Mouse (Mus musculus): ENCODE measurements at regions not wholly inside any gene's neighbourhood (a gene's known extent, or its start where the extent isn't known, plus 50 kb on each side); places are given as distances from the start of the nearest gene placed in this dataset.

- Histone ChIP-seq H3K36me3 (replicated peaks; ENCODE audit: control insufficient read depth, insufficient read depth, low read length) (no peaks in the 10 kb centered on the region), H3K4me2 (ENCODE audit: low read depth, low read length) (no peak overlapping the region), H3K9me3 (replicated peaks; ENCODE audit: control insufficient read depth, low read length) (no peaks in the 10 kb centered on the region), H3K27ac (ENCODE audit: low read depth) (no peak overlapping the region), H3K27me3 (ENCODE audit: control insufficient read depth, insufficient read depth, low read length) (no peaks in the 10 kb centered on the region), H3K9ac (replicated peaks; ENCODE audit: low read depth, low read length) (no peak overlapping the region), H3K4me3 (ENCODE audit: low read depth, low read length) (no peak overlapping the region), H3K4me1 (ENCODE audit: control insufficient read depth, insufficient read depth) (no peaks in the 10 kb centered on the region)
- WGBS: 90% methylated on average over 2 of the region's 2 CpGs
- ATAC-seq (ENCODE audit: insufficient read depth, low read depth) (no peak), DNase-seq (ENCODE audit: low spot score) (no peak)
- TF ChIP-seq EP300 (IDR thresholded peaks at IDR 0.05; ENCODE audit: low read depth): no peak
These were observed 319.1 kb upstream of the Adgrl3 start for GRCm38 (mm10) chr5:80700848-80701247.

GRCm38 (mm10) chr5:80704732-80705131 lies 315.2 kb upstream of the Adgrl3 start:
- Histone ChIP-seq H3K9ac (replicated peaks; ENCODE audit: low read depth, low read length) (no peak overlapping the region), H3K4me3 (ENCODE audit: low read depth, low read length) (no peak overlapping the region), H3K36me3 (replicated peaks; ENCODE audit: control insufficient read depth, insufficient read depth, low read length) (no peaks in the 10 kb centered on the region), H3K9me3 (replicated peaks; ENCODE audit: control insufficient read depth, low read length) (no peaks in the 10 kb centered on the region), H3K4me1 (ENCODE audit: control insufficient read depth, insufficient read depth) (no peaks in the 10 kb centered on the region), H3K27me3 (ENCODE audit: control insufficient read depth, insufficient read depth, low read length) (no peaks in the 10 kb centered on the region), H3K4me2 (ENCODE audit: low read depth, low read length) (no peak overlapping the region), H3K27ac (ENCODE audit: low read depth) (no peak overlapping the region)
- DNase-seq (ENCODE audit: low spot score) (no peak), ATAC-seq (ENCODE audit: insufficient read depth, low read depth) (no peak)
- WGBS: 83% methylated on average over 2 of the region's 2 CpGs
- TF ChIP-seq EP300 (IDR thresholded peaks at IDR 0.05; ENCODE audit: low read depth): no peak
- TF ChIP-seq CTCF (IDR thresholded peaks at IDR 0.05; ENCODE audit: low read depth): no peak

- Histone ChIP-seq H3K27me3 (ENCODE audit: control insufficient read depth, insufficient read depth, low read length) (no peaks in the 10 kb centered on the region), H3K27ac (ENCODE audit: low read depth) (peak overlapping the region; percentile 67), H3K36me3 (replicated peaks; ENCODE audit: control insufficient read depth, insufficient read depth, low read length) (no peaks in the 10 kb centered on the region), H3K9me3 (replicated peaks; ENCODE audit: control insufficient read depth, low read length) (no peaks in the 10 kb centered on the region), H3K9ac (replicated peaks; ENCODE audit: low read depth, low read length) (no peak overlapping the region), H3K4me1 (ENCODE audit: control insufficient read depth, insufficient read depth) (no peaks in the 10 kb centered on the region), H3K4me2 (ENCODE audit: low read depth, low read length) (peak overlapping the region; percentile 51), H3K4me3 (ENCODE audit: low read depth, low read length) (peak overlapping the region; percentile 31)
- DNase-seq (ENCODE audit: low spot score): peak; percentile 70
- no peak for TF ChIP-seq EP300 (IDR thresholded peaks at IDR 0.05; ENCODE audit: low read depth)
- TF ChIP-seq CTCF (IDR thresholded peaks at IDR 0.05; ENCODE audit: low read depth): peak; percentile 24
- 29% methylated on average over 8 of the region's 8 CpGs for WGBS
- peak; percentile 94 for ATAC-seq (ENCODE audit: insufficient read depth, low read depth)
These were observed 313.3 kb upstream of the Adgrl3 start for GRCm38 (mm10) chr5:80706645-80707056.

Measured in heart, postnatal 0 days (tissue).